Mouse (Mus musculus) retina, embryonic 14.5 days (tissue): ENCODE results near the gene Myo16.

Source experiments
- DNase-seq: peaks from one replicate; pipeline ENCODE4 v3.0.0-alpha.2; 2015; ENCODE audit warnings: low spot score

Gene Myo16

DNA sequence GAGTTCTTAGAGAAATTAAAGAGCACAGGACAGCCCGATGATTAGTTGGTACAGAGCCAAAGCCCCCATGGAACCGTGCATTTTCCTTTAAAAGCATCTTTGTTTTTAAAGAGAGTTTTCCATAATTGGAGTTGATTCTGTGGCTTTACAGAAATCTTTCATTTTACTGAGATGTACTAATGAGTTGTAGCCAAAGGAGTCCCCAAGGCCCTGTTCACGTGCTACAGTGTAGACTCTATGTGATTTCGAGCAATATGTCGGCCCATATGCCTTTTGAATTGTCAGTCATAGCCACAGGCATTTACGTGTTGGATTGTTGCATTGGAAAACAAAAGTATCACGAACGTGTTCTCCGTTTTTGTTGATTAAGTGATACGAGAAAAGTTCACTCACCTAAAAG, 325.3 kb downstream of the Myo16 start:
- DNase-seq = no peak

- DNase-seq = no peak
Observed at GRCm38 (mm10) chr8:10480850-10481249, 327.1 kb downstream of the Myo16 start.

GRCm38 (mm10) chr8:10482064-10482463, 328.4 kb downstream of the Myo16 start:
- no peak for DNase-seq

GRCm38 (mm10) chr8:10482880-10483279, 329.2 kb downstream of the Myo16 start:
- DNase-seq = no peak

GRCm38 (mm10) chr8:10483841-10484240, 330.1 kb downstream of the Myo16 start:
- DNase-seq = no peak

DNA sequence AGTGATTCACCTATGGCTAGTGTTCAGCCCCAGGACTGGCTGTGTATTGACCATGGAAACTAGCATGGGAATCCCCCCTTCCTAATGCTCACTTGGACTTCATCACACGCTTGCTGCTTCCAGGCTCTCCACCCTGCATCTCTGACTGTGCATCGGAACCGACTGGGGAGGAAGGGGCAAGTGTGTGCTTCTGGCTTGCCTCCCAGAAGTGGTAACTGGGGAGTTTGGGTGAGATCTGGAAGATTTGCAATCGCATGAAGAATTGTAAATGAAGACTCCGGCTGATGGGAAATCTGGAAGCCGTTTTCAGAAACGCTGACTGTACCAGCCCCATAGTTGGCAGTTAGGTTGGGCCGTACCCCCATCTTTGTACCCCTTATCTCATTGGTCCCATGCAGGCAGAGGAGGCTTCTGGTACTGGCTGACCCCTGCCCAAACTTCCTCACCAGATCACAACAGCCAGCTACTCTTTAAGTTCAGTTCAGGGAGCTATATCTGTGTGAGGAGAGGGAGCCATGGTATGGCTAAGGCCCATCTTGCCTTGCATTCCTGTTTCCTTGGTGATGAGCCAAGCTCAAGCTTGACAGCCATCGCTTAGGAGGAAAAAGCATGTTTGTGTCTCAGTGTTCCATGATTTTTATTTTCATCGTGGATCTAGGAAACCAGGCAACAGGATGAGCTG, 336.2 kb downstream of the Myo16 start:
- no peak for DNase-seq

DNA sequence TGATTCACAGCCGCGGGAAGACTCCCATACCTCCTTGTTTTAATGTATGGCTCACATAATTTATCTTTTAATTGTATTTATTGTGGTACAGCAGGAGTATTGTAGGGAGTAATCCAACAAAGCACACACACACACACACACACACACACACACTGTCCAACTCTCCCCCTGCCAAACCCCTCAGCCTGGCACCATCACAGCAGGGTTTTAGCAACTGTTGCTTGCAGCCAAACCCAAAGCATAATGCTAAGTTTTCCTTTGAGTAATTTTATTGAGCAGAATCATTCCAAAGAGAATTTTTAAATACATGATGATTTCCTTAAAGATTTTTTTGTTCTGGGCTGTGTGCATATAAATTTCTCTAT, 336.7 kb downstream of the Myo16 start:
- no peak for DNase-seq

GRCm38 (mm10) chr8:10490874-10491273, 337.2 kb downstream of the Myo16 start:
- no peak for DNase-seq

DNA sequence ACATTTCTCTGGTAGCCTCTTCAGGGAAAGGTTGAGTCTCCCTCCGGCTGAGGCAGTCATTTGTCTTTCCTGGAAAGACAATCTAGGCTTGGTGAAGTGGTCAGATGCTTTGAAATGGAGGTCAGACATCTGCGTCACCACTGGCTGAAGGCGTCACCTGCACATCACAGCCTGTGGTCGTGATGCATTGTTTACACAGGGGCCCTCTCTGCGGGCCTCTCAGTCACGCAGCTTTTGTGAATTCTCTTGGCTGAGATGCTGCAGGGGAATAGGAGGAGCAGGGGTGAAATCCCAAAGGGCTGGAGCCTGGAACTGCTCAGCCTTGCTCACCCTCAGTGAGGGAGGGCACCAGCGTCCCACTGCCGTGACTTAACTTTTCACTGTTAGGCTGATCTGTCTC, 346.1 kb downstream of the Myo16 start:
- DNase-seq = peak; percentile 19

- DNase-seq = no peak
Observed at GRCm38 (mm10) chr8:10500465-10500864, 346.8 kb downstream of the Myo16 start.

- no peak for DNase-seq
Observed at GRCm38 (mm10) chr8:10501750-10502149, 348.0 kb downstream of the Myo16 start.

- DNase-seq = no peak
Observed at GRCm38 (mm10) chr8:10512105-10512504, 358.4 kb downstream of the Myo16 start.

GRCm38 (mm10) chr8:10517381-10517780, 363.7 kb downstream of the Myo16 start:
- peak; percentile 74 for DNase-seq

DNA sequence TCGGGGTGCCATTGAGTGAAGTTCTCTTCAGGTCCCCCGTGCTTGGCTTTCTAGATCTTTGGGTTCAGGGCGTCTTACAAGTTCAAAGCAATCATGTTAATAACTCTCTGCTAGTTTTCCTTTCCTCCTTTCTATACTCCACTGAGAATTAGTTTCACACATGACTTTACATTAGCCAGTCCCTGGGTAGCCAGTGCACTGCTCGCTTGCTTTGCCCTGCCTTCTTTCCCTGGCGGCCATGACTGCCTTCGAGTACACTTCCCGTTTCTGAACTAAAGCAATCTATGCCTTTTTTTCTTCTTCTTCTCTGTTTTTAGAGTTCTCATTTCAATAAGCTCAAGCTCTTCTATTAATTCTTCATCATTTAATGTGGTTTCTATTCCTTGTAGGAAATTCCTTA, 365.6 kb downstream of the Myo16 start:
- no peak for DNase-seq

GRCm38 (mm10) chr8:10521463-10521862, 367.8 kb downstream of the Myo16 start:
- DNase-seq = no peak

DNA sequence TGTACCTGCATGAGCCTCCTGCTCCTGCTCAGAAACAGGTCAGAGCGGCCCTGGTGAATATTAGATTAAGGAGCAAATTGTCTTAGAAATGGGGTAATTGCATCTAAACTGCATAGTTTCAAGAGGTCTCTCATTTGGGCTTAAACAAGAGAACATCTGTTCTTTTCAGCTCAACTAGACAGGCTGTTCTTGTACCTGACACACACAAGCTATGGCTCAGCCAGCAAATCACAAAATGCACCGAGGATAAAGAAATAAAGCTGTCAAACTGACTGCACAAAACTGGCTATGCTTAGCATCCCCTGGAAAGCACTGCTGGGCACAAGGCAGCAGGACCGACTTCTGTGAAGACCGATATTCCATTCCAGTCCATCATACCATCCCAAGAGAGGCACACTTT, 372.0 kb downstream of the Myo16 start:
- no peak for DNase-seq

GRCm38 (mm10) chr8:10526616-10527015, 372.9 kb downstream of the Myo16 start:
- DNase-seq = no peak

DNA sequence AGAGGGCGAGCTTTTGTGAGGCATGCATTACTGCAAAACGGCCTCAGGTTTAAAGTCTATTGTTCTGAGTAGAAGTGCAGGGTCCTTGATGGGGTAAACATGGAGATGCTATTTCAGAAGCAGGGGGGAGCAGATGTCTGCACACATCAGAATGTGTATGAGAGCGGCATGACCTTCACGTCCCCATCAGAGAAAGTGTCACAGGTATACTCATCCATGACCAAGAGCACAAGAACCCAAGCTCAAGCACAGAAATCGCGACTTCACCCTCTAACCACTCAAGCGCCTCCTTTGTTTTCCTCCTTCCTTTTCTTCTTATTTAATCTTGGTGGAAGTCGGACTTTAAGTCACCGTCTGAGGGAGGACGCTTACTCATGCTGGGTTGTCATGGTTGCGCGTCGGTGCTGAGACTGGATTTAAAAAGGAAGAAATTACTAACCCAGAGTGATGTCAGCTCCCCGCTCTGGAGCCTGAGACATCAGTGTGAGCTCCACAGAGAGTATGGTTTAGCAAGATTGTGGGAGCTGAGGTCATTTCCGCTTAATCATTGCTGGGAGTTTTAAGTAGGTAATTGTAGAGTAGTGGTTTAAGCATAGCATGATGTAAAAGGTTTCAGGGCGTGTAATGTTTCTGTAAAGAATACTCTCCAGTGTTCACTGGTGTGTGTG, 381.0 kb downstream of the Myo16 start:
- DNase-seq = peak; percentile 30

DNA sequence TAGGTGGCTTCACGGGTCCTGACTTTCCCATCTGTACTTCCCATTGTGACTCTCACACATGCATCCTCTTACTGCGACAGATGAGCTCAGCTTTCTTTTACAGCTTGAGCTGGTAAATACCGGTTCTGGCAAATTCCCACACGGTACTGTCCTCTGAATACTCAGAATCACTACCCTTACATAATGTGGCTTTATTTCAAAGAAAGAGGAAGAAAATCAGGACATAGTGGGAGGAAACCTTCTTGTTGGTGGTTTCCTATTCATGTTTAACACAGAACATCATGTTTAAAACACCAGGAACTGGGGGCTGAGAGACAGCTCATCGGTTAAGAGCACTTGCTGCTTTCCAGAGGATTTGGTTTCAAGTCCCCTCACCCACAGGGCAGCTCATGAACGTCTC, 384.6 kb downstream of the Myo16 start:
- DNase-seq = no peak

DNA sequence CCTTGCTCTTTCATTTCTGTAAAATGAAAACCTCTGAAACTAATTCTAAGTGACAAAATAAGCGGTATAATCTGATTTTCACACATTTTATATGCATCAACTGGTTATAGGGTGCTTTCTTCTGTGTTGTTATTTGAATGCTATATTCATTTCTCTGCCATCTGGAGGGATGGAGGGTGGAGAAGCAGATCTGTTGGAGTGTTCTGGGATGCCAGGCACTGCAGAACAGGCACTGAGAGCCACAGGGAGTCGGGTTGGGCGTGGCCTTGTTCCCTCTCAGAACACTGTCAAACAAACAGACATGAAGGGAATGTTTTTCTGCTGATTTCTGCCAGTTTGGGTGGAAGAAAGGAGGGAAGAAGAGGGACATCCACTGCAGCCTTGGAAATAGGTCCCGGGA, 386.0 kb downstream of the Myo16 start:
- DNase-seq = no peak

DNA sequence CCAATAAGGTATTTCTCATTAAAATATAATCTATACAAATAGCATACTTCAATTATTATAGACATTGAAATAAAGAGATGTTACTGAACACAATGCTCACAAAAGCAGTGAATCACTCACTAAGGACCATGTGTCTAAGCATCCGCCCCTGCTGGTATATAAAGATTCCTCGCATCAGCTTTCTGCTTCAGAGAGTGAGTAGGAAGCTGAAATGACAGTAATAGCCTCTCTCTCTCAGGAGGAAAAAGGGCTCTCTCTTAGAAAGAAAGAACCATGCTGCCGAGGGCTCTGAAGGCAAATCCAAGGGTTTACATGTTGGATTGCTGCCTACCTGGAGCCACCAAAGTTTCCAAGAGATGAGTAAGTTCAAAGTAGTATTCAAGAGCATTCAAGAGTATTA, 392.2 kb downstream of the Myo16 start:
- DNase-seq = no peak

DNA sequence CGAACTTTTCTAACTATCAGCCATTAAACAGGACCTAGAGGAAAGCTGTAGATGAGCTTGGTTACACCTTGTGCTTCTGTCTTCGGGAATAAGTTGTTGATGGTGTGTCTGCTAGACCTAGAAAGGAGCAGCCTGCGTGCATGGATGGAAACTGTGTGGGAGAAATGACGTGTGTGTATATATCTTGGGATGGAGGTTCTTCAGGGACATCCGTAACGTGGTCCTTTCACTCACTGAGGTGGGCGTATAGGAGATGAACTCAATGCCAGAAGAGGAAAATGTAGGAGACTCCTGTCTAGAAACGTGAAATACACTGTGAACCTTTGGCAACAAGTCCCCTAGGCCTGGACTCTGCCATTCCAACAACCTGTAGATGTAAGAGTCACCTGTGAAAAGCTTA, 392.8 kb downstream of the Myo16 start:
- DNase-seq = no peak

DNA sequence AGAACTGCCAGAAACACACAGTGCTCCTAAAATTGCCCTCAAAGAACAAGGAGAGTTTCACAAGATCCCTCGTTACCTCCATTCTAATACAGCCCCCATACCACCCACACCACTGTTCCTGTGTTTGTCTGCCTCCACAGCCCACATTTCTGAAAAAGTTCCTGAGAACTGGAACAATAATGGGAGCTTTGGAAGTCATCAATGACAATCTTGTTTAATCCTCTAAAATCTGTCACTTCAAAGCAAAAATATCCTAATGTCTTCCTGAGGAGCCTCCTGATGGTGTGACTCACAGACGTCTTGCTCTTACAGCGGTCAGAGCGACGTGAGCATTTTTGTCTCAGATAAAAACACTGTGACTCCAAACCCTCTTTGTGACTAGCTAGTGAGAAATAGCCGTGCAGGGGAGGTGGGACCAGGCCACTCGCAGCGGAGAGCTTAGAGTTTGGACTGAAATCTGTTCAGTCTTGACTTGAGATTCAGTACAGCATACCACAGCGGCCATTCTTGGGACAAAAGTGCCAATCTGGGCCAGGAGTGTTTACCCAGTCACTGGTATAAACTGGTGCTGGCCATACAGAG, 394.4 kb downstream of the Myo16 start:
- DNase-seq = no peak

- DNase-seq = no peak
Observed at GRCm38 (mm10) chr8:10549434-10549833, 395.7 kb downstream of the Myo16 start.
